Mouse (Mus musculus) embryonic facial prominence, embryonic 15.5 days (tissue): ENCODE measurements around the gene Med21. TPM values are rescaled to one million over a fixed set of nuclear protein-coding genes. Genes with fewer than 3 reads are reported as not detected.

Experiments
- ATAC-seq: fragments of 200-750 bp; cut with Nextera tagmentation; 2 replicates; pipeline ENCODE4 v1.8.0; 2017; ENCODE audit warnings: low read depth, moderate TSS enrichment; ENCODE audit not compliant: insufficient number of reproducible peaks, low FRiP score, low TSS enrichment
- H3K27ac ChIP-seq: fragments of 300-500 bp; sonication (generic); replicated peaks from 2 replicates; pipeline ENCODE4 v1.5.1; 2015; ENCODE audit warnings: mild to moderate bottlenecking, inconsistent platforms
- H3K27me3 ChIP-seq: fragments of 300-500 bp; sonication (generic); 2 replicates; pipeline ENCODE4 v1.6.1; 2015; ENCODE audit warnings: inconsistent platforms
- H3K36me3 ChIP-seq: fragments of 300-500 bp; sonication (generic); 2 replicates; pipeline ENCODE4 v1.6.1; 2015; ENCODE audit warnings: mild to moderate bottlenecking, inconsistent platforms
- H3K4me1 ChIP-seq: fragments of 300-500 bp; sonication (generic); 2 replicates; pipeline ENCODE4 v1.6.1; 2015; ENCODE audit warnings: inconsistent platforms
- H3K4me2 ChIP-seq: fragments of 300-500 bp; sonication (generic); replicated peaks from 2 replicates; pipeline ENCODE4 v1.6.1; 2015; ENCODE audit warnings: mild to moderate bottlenecking, inconsistent platforms
- H3K4me3 ChIP-seq: fragments of 300-500 bp; sonication (generic); replicated peaks from 2 replicates; pipeline ENCODE4 v1.5.1; 2015; ENCODE audit warnings: mild to moderate bottlenecking, inconsistent platforms
- H3K9ac ChIP-seq: fragments of 300-500 bp; sonication (generic); 2 replicates; pipeline ENCODE4 v1.6.1; 2015; ENCODE audit warnings: inconsistent platforms
- H3K9me3 ChIP-seq: fragments of 300-500 bp; sonication (generic); replicated peaks from 2 replicates; pipeline ENCODE4 v1.6.1; 2016; ENCODE audit warnings: inconsistent platforms
- WGBS: fragments of 180-500 bp; shearing (Covaris S2); methylation state at CpG from one replicate; pipeline ENCODE4 v1.1.7; 2015; 5-methylcytosine and 5-hydroxymethylcytosine counted together
- polyA plus RNA-seq: library from polyadenylated mRNA; unstranded; fragments of >200 nt; fragmentation: Nextera tagmentation; extraction: Ambion mirVana; gene quantifications from 2 replicates; pipeline ENCODE4 v1.2.1, GENCODE M21; 2015

Med21 gene
- polyA plus RNA-seq: 131 and 139 TPM in 2 replicates

DNA sequence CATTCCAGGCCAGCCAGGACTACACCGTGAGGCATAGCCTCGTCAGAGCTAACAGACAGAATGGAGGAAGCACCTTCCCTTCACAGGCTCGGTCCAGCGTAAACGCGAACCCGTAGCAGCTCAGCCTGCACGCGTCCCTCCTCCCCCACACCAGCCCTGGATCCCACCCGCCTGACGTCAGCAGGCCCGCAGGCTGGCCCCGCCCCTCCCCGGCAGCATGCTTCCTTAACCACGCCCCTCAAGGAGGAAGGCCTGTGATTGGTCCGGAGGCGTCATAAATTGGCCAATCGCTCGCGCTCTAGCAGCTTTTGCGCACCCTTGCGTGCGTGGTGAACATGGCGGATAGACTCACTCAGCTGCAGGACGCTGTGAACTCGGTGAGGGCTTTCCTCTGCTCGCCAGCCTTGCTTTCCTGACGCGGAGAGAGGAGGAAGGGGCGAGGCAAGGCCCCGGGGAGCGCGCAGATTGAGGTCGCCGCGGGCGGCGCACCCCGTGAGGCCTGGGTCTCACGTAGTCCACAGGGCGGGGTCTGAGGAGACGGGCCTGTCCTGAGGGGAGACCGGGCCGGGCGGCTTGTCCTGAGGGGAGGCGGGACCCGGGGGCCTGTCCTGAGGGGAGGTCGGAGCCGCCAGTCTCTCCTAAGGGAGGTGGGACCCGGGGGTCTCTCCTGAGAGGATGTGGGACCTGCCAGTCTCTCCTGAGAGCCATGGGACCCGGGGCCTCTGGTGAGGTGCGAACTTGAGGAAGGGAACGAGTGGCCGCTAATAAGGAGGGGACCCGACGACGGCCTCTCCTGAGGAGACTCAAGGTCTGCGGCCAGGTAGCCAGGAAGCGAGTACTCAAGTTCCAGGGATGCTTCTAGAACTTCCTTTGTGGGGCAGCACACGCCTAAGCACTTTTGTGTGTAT, at the start of gene Med21, which contains the start of gene Tm7sf3:
Gene Med21 (plus strand): TSS at position 272 of the 908 bp plus-strand sequence.
Gene Tm7sf3 (minus strand): TSS at position 549 of the 908 bp plus-strand sequence.
- WGBS: under 1% methylated on average over 60 of the region's 60 CpGs
- Histone ChIP-seq H3K4me3 (peak within 1 kb of the TSS; percentile 85), H3K4me1 (peaks cover 10% of the 10 kb centered on the region), H3K27ac (peak within 1 kb of the TSS; percentile 94), H3K9ac (peak within 1 kb of the TSS; percentile 93), H3K36me3 (no peaks in the 10 kb centered on the region), H3K9me3 (no peaks in the 10 kb centered on the region), H3K27me3 (no peaks in the 10 kb centered on the region), H3K4me2 (peak within 1 kb of the TSS; percentile 85)
- ATAC-seq: peak; percentile 96

DNA sequence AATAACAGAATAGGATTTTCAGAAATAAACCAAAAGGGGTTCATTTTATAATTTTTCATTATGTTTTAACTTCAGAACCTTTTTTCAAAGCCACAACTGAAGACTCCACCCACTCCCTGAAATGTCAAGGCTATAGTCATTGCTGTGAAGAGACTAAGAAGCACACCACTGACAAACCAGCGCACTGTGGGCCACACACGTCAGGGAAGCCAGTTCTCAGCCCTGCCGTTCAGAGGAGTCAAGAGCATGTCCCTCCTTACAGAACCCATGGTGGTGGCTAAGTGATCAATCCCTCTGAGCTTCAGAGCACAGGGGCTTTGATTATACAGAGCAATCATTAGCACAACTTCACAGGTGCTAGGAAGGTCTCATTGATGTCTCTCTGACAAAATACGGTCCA, 39.7 kb upstream of the Med21 start:
- Histone ChIP-seq H3K4me3 (no peak overlapping the region), H3K4me1 (no peaks in the 10 kb centered on the region), H3K36me3 (peaks cover 74% of the 10 kb centered on the region), H3K4me2 (no peak overlapping the region), H3K27me3 (no peaks in the 10 kb centered on the region), H3K27ac (no peak overlapping the region), H3K9me3 (no peaks in the 10 kb centered on the region), H3K9ac (no peak overlapping the region)
- WGBS: 84% methylated on average over 4 of the region's 4 CpGs
- ATAC-seq: no peak

DNA sequence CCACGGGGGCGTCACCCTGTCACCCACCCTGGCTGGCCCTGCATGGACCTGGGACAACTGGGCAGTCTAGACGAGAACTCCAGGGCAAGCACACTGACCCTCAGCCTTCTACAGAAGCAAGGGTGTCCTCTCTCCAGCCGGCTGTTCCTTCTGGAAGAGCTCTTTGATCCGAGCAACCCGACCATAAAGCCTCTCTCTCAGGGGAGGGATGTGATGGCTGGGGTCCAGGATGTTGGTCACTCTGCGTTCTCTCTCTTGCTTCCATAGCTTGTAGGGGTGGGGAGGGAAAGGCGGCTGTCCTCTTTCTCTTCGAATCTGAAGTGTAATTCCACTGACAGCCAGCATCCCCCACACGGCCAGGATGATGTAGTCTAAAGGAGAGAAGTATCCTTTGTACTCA, 38.7 kb upstream of the Med21 start:
- WGBS: 85% methylated on average over 10 of the region's 10 CpGs
- Histone ChIP-seq H3K4me3 (no peak overlapping the region), H3K27ac (no peak overlapping the region), H3K36me3 (peaks cover 76% of the 10 kb centered on the region), H3K4me1 (no peaks in the 10 kb centered on the region), H3K9me3 (no peaks in the 10 kb centered on the region), H3K4me2 (no peak overlapping the region), H3K9ac (no peak overlapping the region), H3K27me3 (no peaks in the 10 kb centered on the region)
- ATAC-seq: no peak

DNA sequence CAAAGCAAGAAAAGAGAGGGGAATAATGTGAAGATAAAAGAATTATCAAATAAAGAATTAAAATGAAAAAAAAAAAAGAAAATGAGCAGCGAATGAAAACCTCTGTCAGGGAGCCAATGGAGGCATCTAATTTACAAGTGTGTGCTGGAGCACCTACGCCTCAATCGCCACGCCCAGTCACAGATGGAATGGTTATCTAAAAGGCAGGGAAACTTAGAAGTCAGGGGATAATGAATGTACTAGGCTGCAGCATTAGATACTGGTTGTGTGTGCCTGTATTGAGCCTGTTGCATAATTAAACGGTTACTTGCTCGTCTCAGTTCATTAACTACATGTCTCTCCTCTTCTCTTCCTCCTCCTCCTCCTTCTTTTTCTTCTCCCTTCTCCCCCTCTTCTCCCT, 31.0 kb upstream of the Med21 start:
- H3K9ac ChIP-seq: no peak overlapping the region
- H3K4me2 ChIP-seq: no peak overlapping the region
- peaks cover 80% of the 10 kb centered on the region for H3K36me3 ChIP-seq
- no peaks in the 10 kb centered on the region for H3K4me1 ChIP-seq
- no peak for ATAC-seq
- WGBS: 92% methylated on average over 6 of the region's 6 CpGs
- no peaks in the 10 kb centered on the region for H3K27me3 ChIP-seq
- no peaks in the 10 kb centered on the region for H3K9me3 ChIP-seq
- H3K4me3 ChIP-seq: no peak overlapping the region
- H3K27ac ChIP-seq: no peak overlapping the region

DNA sequence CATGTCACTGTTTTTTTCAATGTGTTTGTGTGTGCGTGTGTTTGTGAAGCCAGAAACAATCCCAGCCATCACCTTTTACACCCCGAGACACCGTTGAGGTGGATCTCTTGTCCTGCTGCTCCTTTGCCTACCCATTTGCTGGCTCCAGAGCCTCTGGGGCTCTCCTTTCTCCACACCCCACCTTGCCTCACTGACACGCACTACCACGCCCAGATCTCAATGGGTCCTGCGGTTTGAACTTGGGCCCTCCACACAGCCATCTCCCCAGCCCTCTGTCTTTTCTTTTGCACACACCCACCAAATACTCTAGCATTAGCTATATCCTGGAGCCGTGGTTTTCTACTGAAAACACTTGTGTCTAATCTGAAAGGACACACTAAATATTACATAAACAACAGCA, 30.4 kb upstream of the Med21 start:
- Histone ChIP-seq H3K9ac (no peak overlapping the region), H3K4me1 (no peaks in the 10 kb centered on the region), H3K4me2 (no peak overlapping the region), H3K9me3 (no peaks in the 10 kb centered on the region), H3K27ac (no peak overlapping the region), H3K4me3 (no peak overlapping the region), H3K27me3 (no peaks in the 10 kb centered on the region), H3K36me3 (peaks cover 80% of the 10 kb centered on the region)
- 88% methylated on average over 7 of the region's 7 CpGs for WGBS
- ATAC-seq: no peak

DNA sequence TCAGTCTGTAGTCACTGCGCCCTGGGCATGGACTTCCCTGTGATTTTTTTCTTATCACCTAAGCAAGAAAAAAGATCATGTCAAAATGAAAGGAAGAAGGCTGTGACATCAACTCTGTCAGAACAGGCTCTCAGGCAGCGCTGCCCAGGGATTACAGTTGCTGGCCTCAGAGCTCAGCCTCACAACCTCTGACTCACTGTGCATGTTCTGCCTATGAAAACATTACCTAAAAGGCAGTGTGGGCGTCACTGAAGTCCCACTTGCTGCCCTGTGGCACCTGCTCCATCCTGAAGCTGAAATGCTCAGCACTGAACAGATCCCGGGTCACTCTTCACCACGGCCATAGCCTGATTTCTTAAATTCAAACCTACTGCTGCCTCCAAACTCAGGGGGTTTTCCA, 29.6 kb upstream of the Med21 start:
- no peaks in the 10 kb centered on the region for H3K9me3 ChIP-seq
- no peaks in the 10 kb centered on the region for H3K4me1 ChIP-seq
- ATAC-seq: no peak
- H3K27me3 ChIP-seq: no peaks in the 10 kb centered on the region
- H3K9ac ChIP-seq: no peak overlapping the region
- peaks cover 83% of the 10 kb centered on the region for H3K36me3 ChIP-seq
- no peak overlapping the region for H3K4me2 ChIP-seq
- no peak overlapping the region for H3K27ac ChIP-seq
- H3K4me3 ChIP-seq: no peak overlapping the region
- 81% methylated on average over 5 of the region's 5 CpGs for WGBS

DNA sequence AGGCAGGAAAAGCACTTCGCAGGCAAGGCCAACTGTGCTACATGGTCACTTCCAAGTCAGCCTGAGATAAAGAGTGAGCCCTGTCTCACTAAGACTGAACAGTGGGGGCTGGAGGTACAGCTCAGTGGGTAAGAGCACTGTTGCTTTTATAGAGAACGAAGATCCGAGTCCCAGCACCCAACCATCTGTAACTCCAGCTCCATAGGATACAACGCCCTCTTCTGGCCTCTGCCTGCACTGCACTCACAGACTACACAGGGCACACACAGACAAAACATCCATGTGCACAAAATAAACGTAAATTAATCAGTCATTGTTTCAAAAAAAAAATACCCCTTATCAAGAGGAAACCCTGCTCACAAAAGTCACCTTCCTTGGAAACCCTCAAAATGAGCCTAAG, 28.4 kb upstream of the Med21 start:
- 94% methylated on average over 5 of the region's 5 CpGs for WGBS
- no peak overlapping the region for H3K4me2 ChIP-seq
- peaks cover 90% of the 10 kb centered on the region for H3K36me3 ChIP-seq
- no peak for ATAC-seq
- no peak overlapping the region for H3K9ac ChIP-seq
- H3K9me3 ChIP-seq: no peaks in the 10 kb centered on the region
- H3K4me1 ChIP-seq: no peaks in the 10 kb centered on the region
- H3K27me3 ChIP-seq: no peaks in the 10 kb centered on the region
- H3K4me3 ChIP-seq: no peak overlapping the region
- H3K27ac ChIP-seq: no peak overlapping the region

DNA sequence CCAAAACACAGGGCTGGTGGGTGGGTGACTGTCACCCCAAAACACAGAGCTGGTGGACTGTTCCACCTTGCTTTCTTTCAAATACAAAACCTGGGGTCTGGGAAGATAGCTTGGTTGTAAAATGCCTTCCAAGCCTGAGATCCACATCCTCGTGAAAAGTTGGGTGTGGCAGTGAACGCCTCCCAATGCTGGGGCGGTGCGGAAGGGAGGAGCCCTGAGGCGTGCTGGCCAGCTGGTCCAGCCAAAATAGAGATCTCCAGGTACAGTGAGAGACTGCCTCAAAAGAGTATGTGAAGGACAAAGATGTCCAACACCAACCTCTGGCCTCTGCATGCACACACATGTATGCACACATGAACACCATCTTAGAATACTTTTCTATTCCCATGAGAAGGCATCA, 27.8 kb upstream of the Med21 start:
- H3K9ac ChIP-seq: no peak overlapping the region
- whole genome bisulfite sequencing: 88% methylated on average over 5 of the region's 5 CpGs
- H3K4me1 ChIP-seq: no peaks in the 10 kb centered on the region
- H3K36me3 ChIP-seq: peaks cover 86% of the 10 kb centered on the region
- no peaks in the 10 kb centered on the region for H3K9me3 ChIP-seq
- no peak overlapping the region for H3K27ac ChIP-seq
- H3K4me3 ChIP-seq: no peak overlapping the region
- no peaks in the 10 kb centered on the region for H3K27me3 ChIP-seq
- ATAC-seq: no peak
- no peak overlapping the region for H3K4me2 ChIP-seq

DNA sequence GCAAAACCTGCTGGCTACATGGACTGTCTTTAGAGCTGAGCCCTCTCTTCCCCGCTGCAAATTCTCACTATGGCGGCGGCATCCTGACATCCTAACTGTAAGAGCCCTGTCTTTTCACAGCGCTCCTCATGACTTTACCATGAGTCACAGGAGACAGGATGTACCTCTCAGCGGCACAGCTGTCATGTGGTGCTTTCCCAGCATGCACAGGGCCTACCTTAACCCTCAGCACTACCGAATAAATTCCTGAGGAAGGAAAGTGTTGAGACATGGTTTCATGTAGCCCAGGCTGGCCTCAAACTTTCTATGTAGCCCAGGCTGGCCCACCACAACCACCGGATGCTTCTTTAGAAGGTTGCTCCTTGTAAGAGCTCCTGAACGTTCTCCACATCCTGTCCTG, 26.5 kb upstream of the Med21 start:
- H3K4me2 ChIP-seq: no peak overlapping the region
- no peak overlapping the region for H3K27ac ChIP-seq
- no peak overlapping the region for H3K4me3 ChIP-seq
- H3K27me3 ChIP-seq: no peaks in the 10 kb centered on the region
- 91% methylated on average over 8 of the region's 8 CpGs for WGBS
- H3K9ac ChIP-seq: no peak overlapping the region
- H3K4me1 ChIP-seq: no peaks in the 10 kb centered on the region
- no peak for ATAC-seq
- H3K9me3 ChIP-seq: no peaks in the 10 kb centered on the region
- peaks cover 81% of the 10 kb centered on the region for H3K36me3 ChIP-seq

DNA sequence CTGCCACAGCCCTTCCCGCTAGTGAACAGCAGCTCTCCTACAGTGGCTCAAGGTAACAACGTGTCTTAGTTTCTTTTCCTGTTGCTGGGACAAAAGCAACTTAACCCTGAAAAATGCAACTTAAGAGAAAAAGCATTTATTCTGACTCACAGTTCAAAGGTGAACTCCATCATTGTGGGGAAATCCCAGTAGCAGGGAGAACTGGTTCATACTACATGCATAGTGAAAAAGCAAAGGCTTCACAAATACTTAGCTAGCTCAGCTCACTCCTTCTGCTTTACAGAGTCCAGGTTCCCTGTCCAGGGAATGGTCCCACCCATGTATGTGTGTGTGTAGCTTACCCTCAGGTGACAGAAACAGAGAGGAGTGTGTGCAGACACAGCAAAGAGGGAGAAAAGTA, 25.7 kb upstream of the Med21 start:
- Histone ChIP-seq H3K9me3 (no peaks in the 10 kb centered on the region), H3K4me1 (no peaks in the 10 kb centered on the region), H3K4me3 (no peak overlapping the region), H3K27ac (no peak overlapping the region), H3K9ac (no peak overlapping the region), H3K4me2 (no peak overlapping the region), H3K27me3 (no peaks in the 10 kb centered on the region), H3K36me3 (peaks cover 77% of the 10 kb centered on the region)
- 88% methylated on average over 2 of the region's 2 CpGs for WGBS
- no peak for ATAC-seq

DNA sequence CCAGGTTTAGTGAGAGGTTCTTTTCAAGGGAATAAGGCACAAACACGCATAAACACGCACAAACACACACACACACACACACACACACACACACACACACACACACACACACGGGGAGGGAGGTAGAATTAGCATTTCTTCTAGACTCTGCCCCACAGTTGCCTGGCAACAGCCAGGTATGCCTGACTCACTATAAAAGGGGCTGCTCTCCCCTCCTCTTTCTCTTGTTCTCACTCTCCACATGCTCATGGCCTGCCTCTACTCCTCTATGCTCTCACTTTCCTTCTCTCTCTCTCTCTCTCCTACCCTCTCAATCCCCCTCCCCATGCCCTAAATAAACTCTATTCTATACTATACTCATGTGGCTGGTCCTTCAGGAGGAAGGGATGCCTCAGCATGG, 14.2 kb upstream of the Med21 start:
- Histone ChIP-seq H3K4me3 (no peak overlapping the region), H3K36me3 (peaks cover 9% of the 10 kb centered on the region; the same call in 1 of the 2 replicates), H3K9ac (no peak overlapping the region), H3K9me3 (no peaks in the 10 kb centered on the region), H3K27ac (no peak overlapping the region), H3K4me1 (peaks cover 14% of the 10 kb centered on the region), H3K27me3 (no peaks in the 10 kb centered on the region), H3K4me2 (no peak overlapping the region)
- ATAC-seq: no peak
- WGBS: 63% methylated on average over 3 of the region's 3 CpGs
